Mouse (Mus musculus): ENCODE data around the gene Rnf225. TPM values are rescaled to one million over a fixed set of nuclear protein-coding genes. Genes with fewer than 3 reads are reported as not detected.

Gene Rnf225
- polyA plus RNA-seq (2012; rRNA removed) = 0.44 and 0.58 TPM in 2 replicates

GRCm38 (mm10) chr7:12927191-12927680, at the start of gene Rnf225:
Gene Rnf225 (plus strand): TSS chr7:12927416.

GRCm38 (mm10) chr7:12880911-12881660, 46.1 kb upstream of the Rnf225 start, which contains the start of gene Zfp128:
Gene Zfp128 (plus strand): TSS chr7:12881177.

GRCm38 (mm10) chr7:12897655-12898410, 29.4 kb upstream of the Rnf225 start, which contains the start of gene Zscan22:
Gene Zscan22 (plus strand): TSS chr7:12897815.

GRCm38 (mm10) chr7:12921705-12922465, 5.3 kb upstream of the Rnf225 start, which contains the start of gene Rps5:
Gene Rps5 (plus strand): TSS chr7:12922290.

GRCm38 (mm10) chr7:12965678-12966091, 38.5 kb downstream of the Rnf225 start, which contains the start of gene Zfp324:
Gene Zfp324 (plus strand): TSS chr7:12965838.

GRCm38 (mm10) chr7:12977682-12978389, 50.6 kb downstream of the Rnf225 start, which contains the start of gene Zfp446:
Gene Zfp446 (plus strand): TSS chr7:12977848.

Other genes with a start within 250 kb of the Rnf225 start
- gene Vmn2r55, start 242.4 kb upstream of the Rnf225 start, polyA plus RNA-seq (2012; rRNA removed) = not detected in 2 replicates
- gene Vmn2r56, start 192.4 kb upstream of the Rnf225 start, polyA plus RNA-seq (2012; rRNA removed) = not detected in 2 replicates
- 0.37 and 0.43 TPM in 2 replicates for gene Zscan18, start 123.8 kb upstream of the Rnf225 start, polyA plus RNA-seq (2012; rRNA removed)
- 0.41 and 0.47 TPM in 2 replicates for gene Zfp329, start 108.6 kb upstream of the Rnf225 start, polyA plus RNA-seq (2012; rRNA removed)
- gene Zfp110, start 92.7 kb upstream of the Rnf225 start, polyA plus RNA-seq (2012; rRNA removed) = 7.0 and 8.6 TPM in 2 replicates
- gene Zfp128, start 46.2 kb upstream of the Rnf225 start, polyA plus RNA-seq (2012; rRNA removed) = 0.53 and 0.54 TPM in 2 replicates
- gene Zscan22, start 29.6 kb upstream of the Rnf225 start, polyA plus RNA-seq (2012; rRNA removed) = 6.0 and 7.0 TPM in 2 replicates
- 1,881 and 2,138 TPM in 2 replicates for gene Rps5, start 5.1 kb upstream of the Rnf225 start, polyA plus RNA-seq (2012; rRNA removed)
- gene Zfp324, start 38.4 kb downstream of the Rnf225 start, polyA plus RNA-seq (2012; rRNA removed) = 5.8 and 6.6 TPM in 2 replicates
- 3.3 and 3.6 TPM in 2 replicates for gene Zfp446, start 50.4 kb downstream of the Rnf225 start, polyA plus RNA-seq (2012; rRNA removed)
- 0.22 and 0.25 TPM in 2 replicates for gene Slc27a5, start 70.8 kb downstream of the Rnf225 start, polyA plus RNA-seq (2012; rRNA removed)
- gene Trim28, start 71.7 kb downstream of the Rnf225 start, polyA plus RNA-seq (2012; rRNA removed) = 205 and 241 TPM in 2 replicates
- 28.8 and 31.4 TPM in 2 replicates for gene Zbtb45, start 82.6 kb downstream of the Rnf225 start, polyA plus RNA-seq (2012; rRNA removed)
- gene Chmp2a, start 107.4 kb downstream of the Rnf225 start, polyA plus RNA-seq (2012; rRNA removed) = 81.9 and 83.8 TPM in 2 replicates
- 96.9 and 116 TPM in 2 replicates for gene Ube2m, start 110.9 kb downstream of the Rnf225 start, polyA plus RNA-seq (2012; rRNA removed)
- gene Mzf1, start 127.3 kb downstream of the Rnf225 start, polyA plus RNA-seq (2012; rRNA removed) = 1.7 and 2.0 TPM in 2 replicates
- gene Vmn1r85, start 167.8 kb downstream of the Rnf225 start, polyA plus RNA-seq (2012; rRNA removed) = not detected in 2 replicates
- not detected in 2 replicates for gene Vmn1r86, start 192.5 kb downstream of the Rnf225 start, polyA plus RNA-seq (2012; rRNA removed)
- not detected in 2 replicates for gene Vmn1r87, start 212.7 kb downstream of the Rnf225 start, polyA plus RNA-seq (2012; rRNA removed)
- not detected in 2 replicates for gene Vmn1r88, start 232.2 kb downstream of the Rnf225 start, polyA plus RNA-seq (2012; rRNA removed)

All from colon, adult 2 months (tissue).